Mouse (Mus musculus): Measurements from ENCODE around the gene Tcf25.

DNA sequence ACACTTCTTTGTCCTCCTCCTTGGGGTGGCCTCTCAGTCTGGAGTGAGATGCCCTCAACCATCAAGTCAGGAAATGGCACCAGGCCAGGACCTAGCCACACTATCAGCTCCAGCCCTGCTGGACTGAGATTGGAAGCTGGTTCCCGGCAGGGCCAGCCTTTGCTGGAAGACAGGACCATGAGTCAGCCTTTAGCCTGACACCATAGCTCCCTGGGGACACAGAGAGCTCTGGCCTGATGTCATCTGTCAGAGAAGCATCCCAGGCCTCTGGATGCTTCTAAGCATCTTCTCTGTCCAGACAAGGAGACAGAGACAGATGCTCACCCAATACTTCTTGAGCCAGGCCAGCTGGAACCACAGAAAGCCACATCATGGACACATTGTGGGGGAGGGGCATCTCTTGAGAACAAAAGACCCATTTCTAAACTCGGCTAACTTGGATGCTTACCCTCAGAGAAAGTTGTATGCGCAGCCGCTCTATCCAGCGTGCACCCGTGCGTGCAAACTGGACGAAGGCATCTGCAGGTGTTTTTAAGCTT lies 36.6 kb downstream of the Tcf25 start:
- TF ChIP-seq CTCF (IDR thresholded peaks at IDR 0.05; ENCODE audit: insufficient read depth, low read depth, low read length): no peak
- no peak for TF ChIP-seq POLR2A (IDR thresholded peaks at IDR 0.05; ENCODE audit: insufficient read depth, low read depth, low read length)

All from olfactory bulb, adult 2 months (tissue).